ENCODE assay signal across 8 mouse cellular contexts in the genomic region with DNA sequence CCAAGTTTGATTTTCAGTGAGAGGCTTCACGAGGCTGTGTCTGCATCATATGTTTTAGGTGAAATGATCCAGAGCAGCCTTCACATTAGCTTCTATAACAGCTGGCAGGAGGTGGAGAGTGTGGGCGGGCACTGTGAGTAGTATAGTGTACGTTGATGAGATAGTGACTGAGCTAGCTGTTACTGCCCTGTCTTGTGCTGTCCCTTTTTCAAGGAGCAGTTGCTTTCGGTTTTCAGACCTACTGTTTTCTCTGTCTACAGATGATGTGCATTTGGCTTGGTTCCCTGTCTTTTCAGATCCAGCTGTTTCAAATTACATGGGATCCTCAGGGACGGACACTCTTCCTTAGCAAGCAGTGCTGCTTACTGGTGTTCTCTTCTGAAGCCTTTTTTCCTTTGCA. TPM values are rescaled to one million over a fixed set of nuclear protein-coding genes. Genes with fewer than 3 reads are reported as not detected.
A peak's percentile ranks its signal among the peaks of the same experiment; 100 is the strongest.
DNase-seq lines count a peak whose midpoint lies in the region; ATAC-seq and TF ChIP-seq lines count a peak whose summit lies in the region.

No protein-coding gene starts in this region.

- no peak overlapping the region; the same call in 1 of the 2 replicates for H3K27ac ChIP-seq in heart, embryonic 11.5 days (ENCODE audit: low read depth, low read length)
- H3K27ac ChIP-seq in midbrain, embryonic 13.5 days = peak overlapping the region; percentile 36; the same call in 1 of the 2 replicates
- H3K27ac ChIP-seq in thymus, adult 2 months (ENCODE audit: control insufficient read depth, insufficient read depth, low read length) = no peak overlapping the region

- WGBS in heart, embryonic 11.5 days (ENCODE audit: insufficient replicate concordance) = 27% methylated on average over 5 of the region's 5 CpGs
- WGBS in midbrain, embryonic 13.5 days = 77% methylated on average over 5 of the region's 5 CpGs
- WGBS in thymus, adult 2 months = 78% methylated on average over 5 of the region's 5 CpGs

- H3K9ac ChIP-seq in heart, embryonic 11.5 days (ENCODE audit: low read depth, low read length) = no peak overlapping the region
- no peak overlapping the region for H3K9ac ChIP-seq in midbrain, embryonic 13.5 days (replicated peaks)

- peak; percentile 51 for DNase-seq in layer of hippocampus, adult 9-11 months
- DNase-seq in layer of hippocampus, postnatal 25 days (ENCODE audit: extremely low spot score in 1 of 2, low spot score in 1 of 2) = no peak
- DNase-seq in embryo, embryonic 11.5 days (ENCODE audit: low read depth, low spot score) = peak; percentile 14
- peak; percentile 16 to 48 for DNase-seq in kidney, postnatal 36 days
- no peak for DNase-seq in thymus, postnatal 10 days (ENCODE audit: low spot score in 2 of 2)
- DNase-seq in thymus, adult 2 months = no peak

- H3K4me3 ChIP-seq in heart, embryonic 11.5 days (ENCODE audit: low read depth, low read length) = no peak overlapping the region
- H3K4me3 ChIP-seq in midbrain, embryonic 13.5 days (replicated peaks) = no peak overlapping the region
- H3K4me3 ChIP-seq in thymus, adult 2 months (ENCODE audit: control insufficient read depth, insufficient read depth, low read length) = no peak overlapping the region

- H3K9me3 ChIP-seq in heart, embryonic 11.5 days (replicated peaks; ENCODE audit: control insufficient read depth, low read length) = no peaks in the 10 kb centered on the region
- no peaks in the 10 kb centered on the region for H3K9me3 ChIP-seq in midbrain, embryonic 13.5 days

- no peak for ATAC-seq in heart, embryonic 11.5 days (replicated peaks; ENCODE audit: insufficient number of reproducible peaks, low FRiP score, low TSS enrichment)
- no peak for ATAC-seq in midbrain, embryonic 13.5 days

- TF ChIP-seq POLR2A in thymus, adult 2 months (IDR thresholded peaks at IDR 0.05; ENCODE audit: control insufficient read depth, extremely low read depth, insufficient read depth, low read length, poor library complexity) = no peak

- no peaks in the 10 kb centered on the region; the same call in 1 of the 2 replicates for H3K36me3 ChIP-seq in heart, embryonic 11.5 days (ENCODE audit: control insufficient read depth, insufficient read depth, low read length)
- no peaks in the 10 kb centered on the region for H3K36me3 ChIP-seq in midbrain, embryonic 13.5 days
- no peaks in the 10 kb centered on the region for H3K36me3 ChIP-seq in thymus, adult 2 months (ENCODE audit: control insufficient read depth, insufficient read depth, low read length)

- no peak for TF ChIP-seq CTCF in thymus, adult 2 months (IDR thresholded peaks at IDR 0.05; ENCODE audit: borderline replicate concordance, control insufficient read depth, extremely low read depth, insufficient read depth, low read length, poor library complexity)

- H3K27me3 ChIP-seq in heart, embryonic 11.5 days (ENCODE audit: control insufficient read depth, insufficient read depth, low read length) = no peaks in the 10 kb centered on the region
- no peaks in the 10 kb centered on the region for H3K27me3 ChIP-seq in midbrain, embryonic 13.5 days
- no peaks in the 10 kb centered on the region for H3K27me3 ChIP-seq in thymus, adult 2 months (ENCODE audit: control insufficient read depth, insufficient read depth, low read length)

- peaks cover 24% of the 10 kb centered on the region for H3K4me1 ChIP-seq in heart, embryonic 11.5 days (ENCODE audit: control insufficient read depth, insufficient read depth, low read length)
- H3K4me1 ChIP-seq in midbrain, embryonic 13.5 days (replicated peaks) = peaks cover 20% of the 10 kb centered on the region
- H3K4me1 ChIP-seq in thymus, adult 2 months (replicated peaks; ENCODE audit: control insufficient read depth, insufficient read depth, low read length) = peaks cover 3% of the 10 kb centered on the region; the same call in 1 of the 2 replicates

- H3K4me2 ChIP-seq in heart, embryonic 11.5 days = peak overlapping the region; percentile 1; the same call in 1 of the 2 replicates
- no peak overlapping the region for H3K4me2 ChIP-seq in midbrain, embryonic 13.5 days (replicated peaks)

RNA-seq across cellular contexts. Expression of a gene that starts 19.5 kb away (rescaled TPM):
- total RNA-seq in layer of hippocampus, postnatal 25 days (2021) = 10 to 100 TPM; 46.4 to 51.4 TPM
- polyA plus RNA-seq in heart, embryonic 11.5 days (2014; fragmentation: Nextera tagmentation; extraction: Ambion mirVana) = 31.2 and 34.0 TPM in 2 replicates
- polyA plus RNA-seq in midbrain, embryonic 13.5 days (2015; fragmentation: Nextera tagmentation; extraction: Ambion mirVana) = 71.6 and 83.1 TPM in 2 replicates
- 27.6 and 30.1 TPM in 2 replicates for polyA plus RNA-seq in thymus, adult 2 months (2012; rRNA removed)

RNA-seq across cellular contexts. Expression of a gene that starts 47.9 kb away (rescaled TPM):
- total RNA-seq in layer of hippocampus, postnatal 25 days (2021) = 10 to 100 TPM; 39.1 to 44.3 TPM
- polyA plus RNA-seq in heart, embryonic 11.5 days (2014; fragmentation: Nextera tagmentation; extraction: Ambion mirVana) = 14.6 and 22.2 TPM in 2 replicates
- polyA plus RNA-seq in midbrain, embryonic 13.5 days (2015; fragmentation: Nextera tagmentation; extraction: Ambion mirVana) = 4.8 and 5.9 TPM in 2 replicates
- 5.8 and 9.6 TPM in 2 replicates for polyA plus RNA-seq in thymus, adult 2 months (2012; rRNA removed)

Comparison
In these comparisons a context has a peak if more than half of its experiments do, and no peak if none do; other contexts are left out.
1. DNase-seq: peak in layer of hippocampus, adult 9-11 months (single experiment), embryo, embryonic 11.5 days (single experiment) and kidney, postnatal 36 days (2 of 2); none in layer of hippocampus, postnatal 25 days (0 of 2), thymus, postnatal 10 days (0 of 2) and thymus, adult 2 months (single experiment).